Mouse (Mus musculus): ENCODE data around the gene Jun. TPM values are rescaled to one million over a fixed set of nuclear protein-coding genes. Genes with fewer than 3 reads are reported as not detected.

Jun gene
- total RNA-seq, 1 experiment, result 16.6 TPM

GRCm38 (mm10) chr4:95062873-95063272 is 10.9 kb upstream of the Jun start:
- Histone ChIP-seq H3K36me3 (ENCODE audit: control insufficient read depth, insufficient read depth, low read length, poor library complexity, severe bottlenecking) (no peaks in the 10 kb centered on the region), H3K4me1 (ENCODE audit: control insufficient read depth in 2 of 2, insufficient read depth in 2 of 2, low read length in 2 of 2, poor library complexity in 1 of 2) (no peaks in the 10 kb centered on the region), H3K9me3 (ENCODE audit: control insufficient read depth, insufficient read depth, low read depth, low read length) (no peaks in the 10 kb centered on the region), H3K27ac (ENCODE audit: insufficient read depth, low read depth, low read length, poor library complexity, severe bottlenecking) (no peak overlapping the region), H3K4me3 (ENCODE audit: insufficient read depth in 1 of 2, low read depth in 1 of 2, low read length in 2 of 2, poor library complexity in 1 of 2, severe bottlenecking in 1 of 2) (no peak overlapping the region), H3K9ac (ENCODE audit: insufficient read depth, low read depth, low read length, poor library complexity, severe bottlenecking) (no peak overlapping the region)
- in situ Hi-C loops (cut with MboI; ENCODE audit: low sequenced_read_pairs in 2 of 2, unreplicated experiment in 2 of 2), result no loop called here
- DNase-seq (ENCODE audit: low read depth, low spot score), result no peak
- TF ChIP-seq CHD2 (IDR thresholded peaks at IDR 0.05; ENCODE audit: low read depth, low read length), result no peak
- no peak for TF ChIP-seq HCFC1 (IDR thresholded peaks at IDR 0.05; ENCODE audit: borderline replicate concordance, insufficient read depth, low read length)
- no peak for TF ChIP-seq MAFK (IDR thresholded peaks at IDR 0.05; ENCODE audit: insufficient read depth, low read depth, low read length)
- no peak for TF ChIP-seq ZC3H11A (IDR thresholded peaks at IDR 0.05; ENCODE audit: borderline replicate concordance, low read depth, low read length)
- no peak for TF ChIP-seq ZNF384 (IDR thresholded peaks at IDR 0.05; ENCODE audit: low read depth, low read length)

- H3K9me3 ChIP-seq (ENCODE audit: control insufficient read depth, insufficient read depth, low read depth, low read length), result no peaks in the 10 kb centered on the region
- H3K4me1 ChIP-seq (ENCODE audit: control insufficient read depth in 2 of 2, insufficient read depth in 2 of 2, low read length in 2 of 2, poor library complexity in 1 of 2), result no peaks in the 10 kb centered on the region
- in situ Hi-C loops (cut with MboI; ENCODE audit: low sequenced_read_pairs in 2 of 2, unreplicated experiment in 2 of 2), result no loop called here
- no peak for DNase-seq (ENCODE audit: low read depth, low spot score)
- no peak for TF ChIP-seq HCFC1 (IDR thresholded peaks at IDR 0.05; ENCODE audit: borderline replicate concordance, insufficient read depth, low read length)
- no peak for TF ChIP-seq CHD2 (IDR thresholded peaks at IDR 0.05; ENCODE audit: low read depth, low read length)
- no peak for TF ChIP-seq ZC3H11A (IDR thresholded peaks at IDR 0.05; ENCODE audit: borderline replicate concordance, low read depth, low read length)
- no peak for TF ChIP-seq ZNF384 (IDR thresholded peaks at IDR 0.05; ENCODE audit: low read depth, low read length)
- no peak for TF ChIP-seq MAFK (IDR thresholded peaks at IDR 0.05; ENCODE audit: insufficient read depth, low read depth, low read length)
- H3K4me3 ChIP-seq (ENCODE audit: insufficient read depth in 1 of 2, low read depth in 1 of 2, low read length in 2 of 2, poor library complexity in 1 of 2, severe bottlenecking in 1 of 2), result no peak overlapping the region
- H3K9ac ChIP-seq (ENCODE audit: insufficient read depth, low read depth, low read length, poor library complexity, severe bottlenecking), result no peak overlapping the region
- no peak overlapping the region for H3K27ac ChIP-seq (ENCODE audit: insufficient read depth, low read depth, low read length, poor library complexity, severe bottlenecking)
- H3K36me3 ChIP-seq (ENCODE audit: control insufficient read depth, insufficient read depth, low read length, poor library complexity, severe bottlenecking), result no peaks in the 10 kb centered on the region
Observed at GRCm38 (mm10) chr4:95057264-95057663, 5.2 kb upstream of the Jun start.

GRCm38 (mm10) chr4:95055276-95055675 is 3.3 kb upstream of the Jun start:
- no peak overlapping the region for H3K4me3 ChIP-seq (ENCODE audit: insufficient read depth in 1 of 2, low read depth in 1 of 2, low read length in 2 of 2, poor library complexity in 1 of 2, severe bottlenecking in 1 of 2)
- TF ChIP-seq CHD2 (IDR thresholded peaks at IDR 0.05; ENCODE audit: low read depth, low read length) (no peak), ZNF384 (IDR thresholded peaks at IDR 0.05; ENCODE audit: low read depth, low read length) (no peak), MAFK (IDR thresholded peaks at IDR 0.05; ENCODE audit: insufficient read depth, low read depth, low read length) (no peak), ZC3H11A (IDR thresholded peaks at IDR 0.05; ENCODE audit: borderline replicate concordance, low read depth, low read length) (no peak)
- no peaks in the 10 kb centered on the region for H3K9me3 ChIP-seq (ENCODE audit: control insufficient read depth, insufficient read depth, low read depth, low read length)
- no peaks in the 10 kb centered on the region for H3K4me1 ChIP-seq (ENCODE audit: control insufficient read depth in 2 of 2, insufficient read depth in 2 of 2, low read length in 2 of 2, poor library complexity in 1 of 2)
- no peak overlapping the region for H3K27ac ChIP-seq (ENCODE audit: insufficient read depth, low read depth, low read length, poor library complexity, severe bottlenecking)
- no peaks in the 10 kb centered on the region for H3K36me3 ChIP-seq (ENCODE audit: control insufficient read depth, insufficient read depth, low read length, poor library complexity, severe bottlenecking)
- H3K9ac ChIP-seq (ENCODE audit: insufficient read depth, low read depth, low read length, poor library complexity, severe bottlenecking), result no peak overlapping the region
- DNase-seq (ENCODE audit: low read depth, low spot score), result no peak
- in situ Hi-C loops (cut with MboI; ENCODE audit: low sequenced_read_pairs in 2 of 2, unreplicated experiment in 2 of 2), result no loop called here

- Histone ChIP-seq H3K4me1 (ENCODE audit: control insufficient read depth in 2 of 2, insufficient read depth in 2 of 2, low read length in 2 of 2, poor library complexity in 1 of 2) (peaks cover 0 to 2% of the 10 kb centered on the region in 2 experiments; a peak in 1 of 4 replicates), H3K9me3 (ENCODE audit: control insufficient read depth, insufficient read depth, low read depth, low read length) (no peaks in the 10 kb centered on the region), H3K27ac (ENCODE audit: insufficient read depth, low read depth, low read length, poor library complexity, severe bottlenecking) (no peak overlapping the region), H3K36me3 (ENCODE audit: control insufficient read depth, insufficient read depth, low read length, poor library complexity, severe bottlenecking) (no peaks in the 10 kb centered on the region), H3K9ac (ENCODE audit: insufficient read depth, low read depth, low read length, poor library complexity, severe bottlenecking) (no peak overlapping the region), H3K4me3 (ENCODE audit: insufficient read depth in 1 of 2, low read depth in 1 of 2, low read length in 2 of 2, poor library complexity in 1 of 2, severe bottlenecking in 1 of 2) (0 out of 4 replicates have a peak overlapping the region, but pooled peaks of 1 of the 2 experiments have one; percentile 76)
- DNase-seq (ENCODE audit: low read depth, low spot score), result no peak
- in situ Hi-C loops (cut with MboI; ENCODE audit: low sequenced_read_pairs in 2 of 2, unreplicated experiment in 2 of 2), result no loop called here
- no peak for TF ChIP-seq ZC3H11A (IDR thresholded peaks at IDR 0.05; ENCODE audit: borderline replicate concordance, low read depth, low read length)
- TF ChIP-seq ZNF384 (IDR thresholded peaks at IDR 0.05; ENCODE audit: low read depth, low read length), result no peak
- TF ChIP-seq HCFC1 (IDR thresholded peaks at IDR 0.05; ENCODE audit: borderline replicate concordance, insufficient read depth, low read length), result no peak
- TF ChIP-seq MAFK (IDR thresholded peaks at IDR 0.05; ENCODE audit: insufficient read depth, low read depth, low read length), result no peak
- no peak for TF ChIP-seq CHD2 (IDR thresholded peaks at IDR 0.05; ENCODE audit: low read depth, low read length)
Observed at GRCm38 (mm10) chr4:95054336-95054735, 2.3 kb upstream of the Jun start.

DNA sequence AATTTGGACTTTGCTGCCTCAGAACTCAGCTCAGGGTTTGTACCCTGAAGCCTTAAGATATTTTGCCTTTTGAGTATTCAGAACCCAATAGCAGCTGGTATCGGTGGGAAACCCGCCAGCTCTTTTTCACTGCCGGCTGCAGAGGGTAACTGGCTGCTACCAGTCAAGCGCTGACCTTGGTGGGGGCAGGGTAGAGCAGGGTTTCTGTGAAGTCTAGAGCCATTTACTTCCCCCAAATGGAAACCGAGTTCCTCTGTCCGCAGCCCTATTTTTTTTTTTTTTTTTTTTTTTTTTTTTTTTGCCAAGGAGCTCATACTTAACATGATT is 1.7 kb upstream of the Jun start:
- H3K4me1 ChIP-seq (ENCODE audit: control insufficient read depth in 2 of 2, insufficient read depth in 2 of 2, low read length in 2 of 2, poor library complexity in 1 of 2), result peaks cover 0 to 2% of the 10 kb centered on the region in 2 experiments; a peak in 1 of 4 replicates
- TF ChIP-seq ZNF384 (IDR thresholded peaks at IDR 0.05; ENCODE audit: low read depth, low read length), result no peak; the same call in 1 of the 2 replicates
- TF ChIP-seq MAFK (IDR thresholded peaks at IDR 0.05; ENCODE audit: insufficient read depth, low read depth, low read length), result no peak
- no peak for TF ChIP-seq ZC3H11A (IDR thresholded peaks at IDR 0.05; ENCODE audit: borderline replicate concordance, low read depth, low read length)
- TF ChIP-seq CHD2 (IDR thresholded peaks at IDR 0.05; ENCODE audit: low read depth, low read length), result no peak
- TF ChIP-seq HCFC1 (IDR thresholded peaks at IDR 0.05; ENCODE audit: borderline replicate concordance, insufficient read depth, low read length), result no peak
- H3K4me3 ChIP-seq (ENCODE audit: insufficient read depth in 1 of 2, low read depth in 1 of 2, low read length in 2 of 2, poor library complexity in 1 of 2, severe bottlenecking in 1 of 2), result peak overlapping the region; percentile 58 to 76
- no peaks in the 10 kb centered on the region for H3K36me3 ChIP-seq (ENCODE audit: control insufficient read depth, insufficient read depth, low read length, poor library complexity, severe bottlenecking)
- in situ Hi-C loops (cut with MboI; ENCODE audit: low sequenced_read_pairs in 2 of 2, unreplicated experiment in 2 of 2), result no loop called here
- H3K9ac ChIP-seq (ENCODE audit: insufficient read depth, low read depth, low read length, poor library complexity, severe bottlenecking), result peak overlapping the region; percentile 72; the same call in 1 of the 2 replicates
- DNase-seq (ENCODE audit: low read depth, low spot score), result peak; percentile 30
- H3K9me3 ChIP-seq (ENCODE audit: control insufficient read depth, insufficient read depth, low read depth, low read length), result no peaks in the 10 kb centered on the region
- no peak overlapping the region for H3K27ac ChIP-seq (ENCODE audit: insufficient read depth, low read depth, low read length, poor library complexity, severe bottlenecking)

All from ES-E14 (cell line).